Mouse (Mus musculus): ENCODE measurements around the gene Gm20388.

DNA sequence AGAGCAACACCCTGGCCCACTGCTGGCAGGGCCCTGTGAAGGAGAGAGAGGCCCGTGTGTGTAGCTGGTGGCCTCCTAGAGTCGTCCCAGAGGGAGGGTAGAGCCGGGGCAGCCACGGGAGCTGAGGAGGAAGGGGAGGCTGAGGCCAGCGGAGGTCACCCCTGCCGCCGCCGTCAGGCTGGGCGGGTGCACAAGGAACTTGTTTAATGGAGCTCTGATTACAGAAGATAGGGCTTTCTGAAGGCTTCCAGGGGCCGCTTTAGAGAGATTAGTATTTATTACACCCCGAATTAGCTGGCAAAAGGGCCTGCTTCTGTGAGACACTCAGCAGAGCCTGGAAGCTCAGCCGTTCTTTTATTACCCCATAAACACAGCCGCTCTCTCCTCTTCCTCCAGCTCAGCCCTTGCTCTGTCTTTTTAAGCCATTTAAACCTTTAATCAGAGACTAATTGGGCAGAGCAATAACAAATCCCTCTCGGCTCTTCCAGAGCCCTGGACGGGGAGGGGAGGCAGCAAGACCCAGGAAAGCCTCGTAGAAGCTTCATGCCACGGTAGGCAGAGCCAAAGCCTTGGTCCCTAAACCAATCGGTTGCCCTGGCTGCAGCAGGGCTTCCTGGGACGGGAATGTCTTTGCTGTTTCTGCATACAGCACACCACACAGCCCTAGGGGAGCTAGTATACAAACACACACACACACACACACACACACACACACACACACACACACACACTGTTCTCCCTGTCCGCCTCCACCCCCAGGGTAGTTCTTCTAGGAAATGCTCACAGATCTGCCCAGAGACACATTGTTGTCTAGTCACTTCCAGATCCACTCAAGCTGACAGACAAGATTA is 1448.7 kb downstream of the Gm20388 start:
- TF ChIP-seq CTCF (IDR thresholded peaks at IDR 0.05; ENCODE audit: low read depth, low read length) (no peak), POLR2A (IDR thresholded peaks at IDR 0.05; ENCODE audit: insufficient read depth, low read length) (no peak), EP300 (IDR thresholded peaks at IDR 0.05; ENCODE audit: insufficient read depth, low read depth, low read length) (no peak)

Data from ES-Bruce4 (cell line).